Mouse (Mus musculus) embryonic facial prominence, embryonic 13.5 days (tissue): Measurements from ENCODE around the gene Bloc1s5. TPM values are rescaled to one million over a fixed set of nuclear protein-coding genes. Genes with fewer than 3 reads are reported as not detected.
"Not testable (repeated sequence)": the region's sequence is repeated elsewhere in the genome, so short reads cannot be mapped to it uniquely, and the experiment has no call there.

Experiments used
- ATAC-seq: fragments of 200-750 bp; cut with Nextera tagmentation; 2 replicates; pipeline ENCODE4 v1.8.0; 2017; ENCODE audit warnings: low read depth; ENCODE audit not compliant: insufficient number of reproducible peaks, insufficient read depth, low FRiP score, low TSS enrichment
- H3K27ac ChIP-seq: fragments of 300-500 bp; sonication (generic); 2 replicates; pipeline ENCODE4 v1.5.1; 2015; ENCODE audit warnings: moderate library complexity, mild to moderate bottlenecking, inconsistent platforms
- H3K27me3 ChIP-seq: fragments of 300-500 bp; sonication (generic); 2 replicates; pipeline ENCODE4 v1.6.1; 2015; ENCODE audit warnings: mild to moderate bottlenecking, inconsistent platforms
- H3K36me3 ChIP-seq: fragments of 300-500 bp; sonication (generic); 2 replicates; pipeline ENCODE4 v1.6.1; 2015; ENCODE audit warnings: mild to moderate bottlenecking, inconsistent platforms
- H3K4me1 ChIP-seq: fragments of 300-500 bp; sonication (generic); 2 replicates; pipeline ENCODE4 v1.6.1; 2015; ENCODE audit warnings: inconsistent platforms
- H3K4me2 ChIP-seq: fragments of 300-500 bp; sonication (generic); 2 replicates; pipeline ENCODE4 v1.6.1; 2015; ENCODE audit warnings: moderate library complexity, mild to moderate bottlenecking, inconsistent platforms
- H3K4me3 ChIP-seq: fragments of 300-500 bp; sonication (generic); 2 replicates; pipeline ENCODE4 v1.5.1; 2015; ENCODE audit warnings: mild to moderate bottlenecking, inconsistent platforms
- H3K9ac ChIP-seq: fragments of 300-500 bp; sonication (generic); 2 replicates; pipeline ENCODE4 v1.6.1; 2015; ENCODE audit warnings: mild to moderate bottlenecking, inconsistent platforms
- H3K9me3 ChIP-seq: fragments of 300-500 bp; sonication (generic); 2 replicates; pipeline ENCODE4 v1.6.1; 2016; ENCODE audit warnings: inconsistent platforms
- WGBS: fragments of 180-500 bp; shearing (Covaris S2); methylation state at CpG from one replicate; pipeline ENCODE4 v1.1.7; 2015; ENCODE audit warnings: mixed read lengths; 5-methylcytosine and 5-hydroxymethylcytosine counted together
- polyA plus RNA-seq: library from polyadenylated mRNA; unstranded; fragments of >200 nt; fragmentation: Nextera tagmentation; extraction: Ambion mirVana; gene quantifications from 2 replicates; pipeline ENCODE4 v1.2.1, GENCODE M21; 2015

Gene Bloc1s5
- polyA plus RNA-seq, 1 experiment from 2014 or later = 22.5 TPM

DNA sequence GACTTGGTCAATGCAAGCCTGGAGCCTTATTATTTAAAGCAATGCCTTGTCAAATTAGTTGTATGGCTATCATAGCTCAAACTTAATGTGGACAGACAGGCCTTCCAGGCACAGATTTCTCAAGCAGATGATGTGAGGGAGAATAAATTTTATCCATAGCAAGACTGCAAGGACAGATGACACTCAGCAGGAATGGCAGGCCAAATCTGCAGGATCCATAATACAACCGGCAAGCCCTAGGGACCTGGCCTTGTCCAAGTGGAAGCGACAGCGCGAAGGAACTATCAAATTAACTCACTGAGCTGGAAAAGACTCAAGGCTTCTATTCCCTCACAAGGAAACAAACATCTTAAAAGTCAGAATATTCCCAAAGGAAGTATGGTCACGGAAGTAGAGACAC lies 6.1 kb upstream of the Bloc1s5 start:
- ATAC-seq = no peak
- no peaks in the 10 kb centered on the region for H3K4me1 ChIP-seq
- H3K4me3 ChIP-seq = no peak overlapping the region
- H3K27ac ChIP-seq = no peak overlapping the region
- 85% methylated on average over 5 of the region's 5 CpGs for WGBS
- no peak overlapping the region for H3K4me2 ChIP-seq
- H3K36me3 ChIP-seq = peaks cover 23% of the 10 kb centered on the region
- no peaks in the 10 kb centered on the region for H3K27me3 ChIP-seq
- 0 out of 2 replicates have a peak, but pooled peaks cover 3% of the 10 kb centered on the region for H3K9me3 ChIP-seq
- no peak overlapping the region for H3K9ac ChIP-seq

DNA sequence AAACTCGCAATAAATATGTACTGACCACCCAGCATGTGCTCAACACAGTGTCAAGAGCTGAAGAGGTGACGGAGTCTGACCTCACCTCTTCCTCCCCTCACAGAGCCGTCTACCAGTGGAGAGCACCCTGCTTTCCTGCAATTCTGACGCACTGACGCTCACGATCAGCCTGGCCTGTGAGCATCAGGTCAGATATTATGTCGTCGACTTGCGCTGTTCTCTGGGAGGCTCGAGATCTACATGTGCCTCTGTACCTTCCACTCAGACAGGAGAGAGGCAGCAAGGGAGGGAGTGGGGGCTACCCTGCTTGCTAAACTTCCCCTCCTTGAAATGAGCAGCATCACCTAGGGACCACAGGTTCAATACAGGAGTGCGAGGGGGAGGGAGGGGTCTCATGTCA lies 3.8 kb upstream of the Bloc1s5 start:
- no peak overlapping the region for H3K27ac ChIP-seq
- 76% methylated on average over 11 of the region's 11 CpGs for WGBS
- H3K27me3 ChIP-seq = no peaks in the 10 kb centered on the region
- no peak for ATAC-seq
- H3K9ac ChIP-seq = no peak overlapping the region
- H3K4me1 ChIP-seq = peaks cover 9% of the 10 kb centered on the region; the same call in 1 of the 2 replicates
- H3K4me3 ChIP-seq = no peak overlapping the region
- H3K4me2 ChIP-seq = no peak overlapping the region
- 0 out of 2 replicates have a peak, but pooled peaks cover 3% of the 10 kb centered on the region for H3K9me3 ChIP-seq
- peaks cover 4% of the 10 kb centered on the region for H3K36me3 ChIP-seq

DNA sequence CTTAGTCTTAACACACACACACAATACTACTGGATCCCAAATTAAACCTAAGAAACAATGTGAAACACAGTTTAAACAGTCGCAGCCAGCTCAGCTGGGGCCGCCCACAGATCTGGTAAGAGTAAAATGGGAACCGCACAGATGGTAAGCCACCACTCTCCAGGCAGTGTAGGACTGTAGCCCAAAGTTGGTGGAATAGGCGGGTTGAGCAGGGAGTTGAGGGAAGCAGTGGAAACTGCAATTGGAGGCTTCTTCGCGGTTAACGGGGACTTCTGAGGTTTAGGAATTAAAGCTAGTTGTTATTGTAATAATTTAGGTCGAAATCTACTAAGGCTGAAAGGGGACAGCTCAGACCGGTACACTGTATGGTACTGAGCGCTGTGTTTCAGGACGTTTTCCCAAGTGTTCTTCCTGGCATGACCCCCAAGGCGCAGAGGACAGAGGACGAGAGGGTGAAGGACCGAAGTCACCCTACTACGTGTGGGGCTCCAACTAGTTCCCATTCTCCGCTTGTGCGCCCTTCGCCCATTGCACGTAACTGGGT lies 581 bp downstream of the Bloc1s5 start:
- Histone ChIP-seq H3K4me2 (peak overlapping the region; percentile 68), H3K9ac (peak overlapping the region; percentile 78), H3K27me3 (no peaks in the 10 kb centered on the region), H3K4me1 (peaks cover 9% of the 10 kb centered on the region; the same call in 1 of the 2 replicates), H3K9me3 (no peaks in the 10 kb centered on the region), H3K36me3 (peaks cover 9% of the 10 kb centered on the region; the same call in 1 of the 2 replicates), H3K4me3 (peak overlapping the region; percentile 64), H3K27ac (peak overlapping the region; percentile 84)
- peak; percentile 39; the same call in 1 of the 2 replicates for ATAC-seq
- under 1% methylated on average over 19 of the region's 19 CpGs for WGBS

DNA sequence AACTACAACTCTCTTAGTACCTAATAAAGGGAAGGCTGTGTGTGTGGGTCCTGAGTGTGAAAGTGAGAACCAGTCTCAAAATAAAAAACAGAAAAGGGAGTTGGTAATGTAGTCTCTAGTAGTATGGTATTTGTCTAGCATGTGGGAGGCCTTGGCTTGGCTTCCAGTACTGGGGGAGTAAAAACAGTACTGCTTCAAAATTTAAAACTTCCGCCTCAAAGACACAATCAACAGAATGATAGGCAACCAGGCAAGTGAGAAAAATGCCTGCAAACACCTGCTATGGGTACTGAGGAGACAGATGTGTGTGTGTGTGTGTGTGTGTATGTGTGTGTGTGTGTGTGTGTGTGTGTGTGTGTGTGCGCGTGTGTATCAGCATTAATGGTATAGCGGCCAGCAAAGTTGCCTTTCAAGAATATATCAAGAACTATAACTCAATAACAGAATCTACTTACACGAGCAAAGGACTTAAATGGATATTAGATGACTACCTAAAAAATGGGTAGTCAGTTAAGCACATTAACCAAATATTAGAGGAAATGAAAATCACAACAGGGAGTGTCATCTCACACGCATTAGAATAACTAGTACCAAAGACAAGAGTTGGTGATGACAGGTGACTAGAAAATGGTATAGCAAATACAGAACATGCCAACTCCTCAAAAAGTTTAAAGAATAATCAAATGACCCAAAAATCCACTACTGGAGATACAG lies 1.5 kb downstream of the Bloc1s5 start:
- Histone ChIP-seq H3K4me2 (peak overlapping the region; percentile 68), H3K36me3 (peaks cover 16% of the 10 kb centered on the region; the same call in 1 of the 2 replicates), H3K4me3 (peak overlapping the region; percentile 64; the same call in 1 of the 2 replicates), H3K27me3 (no peaks in the 10 kb centered on the region), H3K4me1 (peaks cover 9% of the 10 kb centered on the region; the same call in 1 of the 2 replicates), H3K9me3 (no peaks in the 10 kb centered on the region), H3K9ac (no peak overlapping the region), H3K27ac (no peak overlapping the region)
- ATAC-seq = no peak
- WGBS = 91% methylated on average over 6 of the region's 6 CpGs

DNA sequence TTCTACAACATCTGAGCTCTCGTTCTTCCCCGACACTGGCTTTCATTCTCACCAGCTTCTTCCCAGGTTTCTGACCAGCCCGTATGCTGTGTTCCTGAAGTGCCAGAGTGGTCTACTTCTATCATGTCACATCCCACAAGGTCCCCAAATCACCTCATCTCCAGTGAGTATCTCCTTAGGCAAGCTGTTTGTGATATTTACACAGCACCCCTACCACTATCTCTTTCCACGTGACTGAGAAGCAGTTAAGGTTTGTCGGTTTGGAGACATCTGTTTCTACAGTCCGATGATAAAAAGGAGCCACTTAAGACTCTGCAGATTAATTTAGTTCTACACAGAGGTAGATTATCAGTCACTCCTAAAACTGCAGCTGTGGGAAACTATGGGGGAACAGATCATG lies 2.4 kb downstream of the Bloc1s5 start:
- Histone ChIP-seq H3K4me3 (no peak overlapping the region), H3K36me3 (peaks cover 16% of the 10 kb centered on the region; the same call in 1 of the 2 replicates), H3K9me3 (no peaks in the 10 kb centered on the region), H3K4me1 (peaks cover 9% of the 10 kb centered on the region; the same call in 1 of the 2 replicates), H3K27me3 (no peaks in the 10 kb centered on the region), H3K4me2 (no peak overlapping the region), H3K27ac (no peak overlapping the region), H3K9ac (no peak overlapping the region)
- ATAC-seq = no peak
- 91% methylated on average over 6 of the region's 6 CpGs for WGBS

DNA sequence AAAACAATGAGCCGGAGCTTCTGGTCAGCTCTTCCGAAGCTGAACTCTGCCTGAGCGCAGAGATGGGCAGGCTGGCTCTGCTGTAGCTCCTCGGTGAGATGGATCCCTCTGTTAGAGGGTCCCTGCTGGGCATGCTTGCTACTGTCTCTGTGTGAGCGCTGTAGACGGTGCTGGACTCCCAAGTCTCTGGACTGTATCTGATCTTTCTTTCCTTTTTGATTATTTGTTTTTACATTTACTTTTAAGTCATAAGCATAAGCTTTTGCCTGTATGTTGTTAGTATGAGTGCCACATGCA lies 8.7 kb downstream of the Bloc1s5 start:
- no peaks in the 10 kb centered on the region for H3K27me3 ChIP-seq
- H3K4me2 ChIP-seq = no peak overlapping the region; the same call in 1 of the 2 replicates
- H3K27ac ChIP-seq = no peak overlapping the region
- 29% methylated on average over 6 of the region's 6 CpGs for WGBS
- peaks cover 20% of the 10 kb centered on the region for H3K36me3 ChIP-seq
- H3K9me3 ChIP-seq = no peaks in the 10 kb centered on the region
- ATAC-seq = no peak
- no peaks in the 10 kb centered on the region for H3K4me1 ChIP-seq
- H3K4me3 ChIP-seq = no peak overlapping the region
- 0 out of 2 replicates have a peak overlapping the region, but pooled peaks have one; percentile 41 for H3K9ac ChIP-seq

DNA sequence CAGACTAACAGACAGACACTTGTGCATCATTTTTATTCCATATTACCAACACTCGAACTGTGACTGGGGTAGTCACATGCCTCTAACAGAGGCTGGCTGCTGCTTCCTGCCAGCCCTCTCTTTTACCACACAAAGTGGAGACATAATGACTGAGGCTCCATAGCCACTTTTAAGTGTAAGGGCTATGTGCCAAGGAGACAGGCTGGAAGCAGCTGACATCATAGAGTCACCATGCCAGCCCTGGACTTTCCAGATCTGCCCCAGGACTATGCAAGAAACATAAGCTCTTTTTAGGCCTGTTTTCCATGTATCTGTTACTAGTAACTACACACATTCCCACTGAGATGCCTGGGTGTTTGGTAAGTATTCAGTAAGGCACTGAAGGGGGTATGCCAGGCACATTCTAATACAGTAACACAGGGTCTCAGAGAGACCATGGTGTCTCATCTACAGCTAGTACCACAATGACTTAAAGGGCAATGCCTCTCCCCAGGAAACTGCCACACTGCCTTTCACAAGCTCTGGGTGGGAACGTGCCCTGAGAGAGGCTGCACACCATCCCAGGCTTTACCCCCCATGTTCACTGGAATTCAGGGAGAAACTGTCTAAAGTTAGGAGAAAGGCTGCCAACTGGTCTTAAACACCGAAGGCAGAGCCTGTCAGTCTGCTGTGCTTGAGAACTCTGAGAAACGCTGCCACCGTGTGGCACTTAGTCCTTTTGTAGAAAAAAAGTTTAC lies 9.2 kb downstream of the Bloc1s5 start:
- 0 out of 2 replicates have a peak overlapping the region, but pooled peaks have one; percentile 41 for H3K9ac ChIP-seq
- peaks cover 19% of the 10 kb centered on the region for H3K36me3 ChIP-seq
- 23% methylated on average over 5 of the region's 5 CpGs for WGBS
- no peak overlapping the region; the same call in 1 of the 2 replicates for H3K4me2 ChIP-seq
- no peak overlapping the region for H3K4me3 ChIP-seq
- ATAC-seq = no peak
- H3K27ac ChIP-seq = no peak overlapping the region
- H3K9me3 ChIP-seq = no peaks in the 10 kb centered on the region
- no peaks in the 10 kb centered on the region for H3K27me3 ChIP-seq
- no peaks in the 10 kb centered on the region for H3K4me1 ChIP-seq

DNA sequence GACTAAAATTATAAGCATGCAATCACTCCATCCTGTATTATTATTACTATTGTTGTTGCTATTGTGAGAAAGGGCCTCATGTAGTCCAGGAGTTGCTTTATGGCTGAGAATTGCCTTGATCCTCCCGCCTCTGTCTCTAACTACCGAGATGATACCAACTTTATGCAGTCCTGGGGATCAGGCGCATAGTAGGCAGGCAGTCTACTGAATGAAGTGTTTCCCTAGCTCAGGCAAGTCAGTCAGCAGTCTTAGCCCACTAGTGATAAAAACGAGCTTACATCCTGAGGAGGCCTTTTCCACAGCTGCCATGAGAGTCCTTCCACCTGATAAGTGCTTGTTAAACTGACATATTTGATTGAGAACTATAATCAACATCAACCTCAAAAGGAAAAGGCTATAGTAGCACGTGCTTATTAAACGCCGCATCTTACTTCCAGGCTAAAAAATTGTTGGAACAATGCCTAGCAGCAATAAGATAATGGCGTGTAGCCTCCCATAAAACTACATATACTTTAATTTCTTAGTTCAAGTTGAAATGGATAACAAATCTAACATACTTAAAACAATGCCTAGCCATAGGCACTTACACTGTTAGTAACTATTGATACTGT lies 10.5 kb downstream of the Bloc1s5 start:
- peaks cover 11% of the 10 kb centered on the region for H3K36me3 ChIP-seq
- H3K9me3 ChIP-seq = no peaks in the 10 kb centered on the region
- 89% methylated on average over 8 of the region's 8 CpGs for WGBS
- H3K9ac ChIP-seq = no peak overlapping the region
- H3K4me3 ChIP-seq = no peak overlapping the region
- no peak overlapping the region for H3K27ac ChIP-seq
- ATAC-seq = no peak
- H3K4me1 ChIP-seq = no peaks in the 10 kb centered on the region
- no peak overlapping the region for H3K4me2 ChIP-seq
- H3K27me3 ChIP-seq = no peaks in the 10 kb centered on the region

DNA sequence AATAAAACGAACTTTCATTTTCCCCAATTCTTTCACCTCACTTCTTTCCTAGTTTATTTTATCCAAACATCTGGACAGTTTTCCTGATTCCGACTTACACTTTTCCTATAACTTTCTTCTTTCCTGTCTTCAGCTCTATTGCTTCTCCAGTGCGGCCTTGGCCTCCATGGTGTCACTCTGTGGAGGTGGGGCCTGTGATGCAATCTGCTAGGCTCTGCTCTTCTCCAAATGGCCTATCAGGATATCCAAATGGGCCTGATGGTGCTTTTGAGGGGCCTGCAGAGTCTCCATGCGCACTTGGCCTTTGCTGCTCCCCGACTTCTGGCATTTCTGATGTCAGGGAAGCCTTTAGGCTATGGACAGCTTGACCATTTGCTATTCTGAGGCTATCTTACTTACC lies 11.6 kb downstream of the Bloc1s5 start:
- Histone ChIP-seq H3K27me3 (no peaks in the 10 kb centered on the region), H3K9me3 (no peaks in the 10 kb centered on the region), H3K4me3 (no peak overlapping the region), H3K4me2 (no peak overlapping the region), H3K9ac (no peak overlapping the region), H3K36me3 (peaks cover 4% of the 10 kb centered on the region), H3K4me1 (no peaks in the 10 kb centered on the region), H3K27ac (no peak overlapping the region)
- ATAC-seq = no peak
- WGBS = 95% methylated on average over 5 of the region's 5 CpGs

DNA sequence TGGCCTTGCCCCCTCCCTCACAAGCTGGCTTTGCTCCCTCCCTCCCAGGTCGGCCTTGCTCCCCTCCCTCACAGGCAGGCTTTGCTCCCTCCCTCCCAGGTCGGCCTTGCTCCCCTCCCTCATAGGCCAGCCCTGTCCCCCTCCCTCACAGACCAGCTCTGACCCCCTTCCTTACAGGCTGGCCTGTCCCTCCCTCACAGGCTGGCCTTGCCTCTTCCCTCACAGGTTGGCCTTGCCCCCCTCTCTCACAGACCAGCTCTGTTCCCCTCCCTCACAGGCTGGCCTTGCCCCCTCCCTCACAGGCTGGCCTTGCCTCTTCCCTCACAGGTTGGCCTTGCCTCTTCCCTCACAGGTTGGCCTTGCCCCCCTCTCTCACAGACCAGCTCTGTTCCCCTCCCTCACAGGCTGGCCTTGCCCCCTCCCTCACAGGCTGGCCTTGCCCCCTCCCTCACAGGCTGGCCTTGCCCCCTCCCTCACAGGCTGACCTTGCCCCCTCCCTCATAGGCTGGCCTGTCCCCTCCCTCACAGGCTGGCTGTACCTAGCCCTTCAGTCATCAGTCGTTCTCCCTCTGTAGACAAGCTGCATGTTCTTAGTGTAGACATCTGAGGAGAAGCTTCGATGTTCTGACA lies 16.8 kb downstream of the Bloc1s5 start:
- WGBS = 70% methylated on average over 4 of the region's 4 CpGs
- not testable (repeated sequence) for H3K4me2 ChIP-seq, H3K4me1 ChIP-seq, H3K27me3 ChIP-seq, H3K27ac ChIP-seq, H3K9me3 ChIP-seq, ATAC-seq, H3K9ac ChIP-seq, H3K4me3 ChIP-seq
- H3K36me3 ChIP-seq = peaks cover 19% of the 10 kb centered on the region

DNA sequence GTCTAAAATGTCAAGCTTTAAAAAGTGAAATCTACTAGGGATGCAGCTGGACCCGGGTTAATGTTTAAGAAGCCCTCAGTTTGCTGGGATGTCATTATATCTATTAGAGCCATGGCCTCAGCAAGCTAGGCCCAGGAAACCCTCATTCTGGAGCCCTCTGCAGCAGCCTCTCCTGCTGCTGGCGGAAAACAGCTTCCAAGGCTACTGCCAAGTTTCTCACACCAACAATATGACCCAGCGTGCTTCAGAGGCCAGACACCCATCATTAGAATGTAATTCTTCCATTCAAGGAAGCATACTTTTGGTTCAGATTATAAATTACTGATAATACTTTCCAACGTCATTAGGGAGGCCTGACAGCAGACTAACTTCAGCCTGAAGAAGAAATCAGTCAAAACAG lies 18.0 kb downstream of the Bloc1s5 start:
- no peaks in the 10 kb centered on the region for H3K27me3 ChIP-seq
- H3K4me2 ChIP-seq = no peak overlapping the region
- no peaks in the 10 kb centered on the region for H3K4me1 ChIP-seq
- ATAC-seq = no peak
- no peak overlapping the region for H3K27ac ChIP-seq
- no peak overlapping the region for H3K9ac ChIP-seq
- H3K36me3 ChIP-seq = peaks cover 31% of the 10 kb centered on the region
- no peak overlapping the region for H3K4me3 ChIP-seq
- WGBS = 90% methylated on average over 4 of the region's 4 CpGs
- H3K9me3 ChIP-seq = no peaks in the 10 kb centered on the region
